Mouse (Mus musculus) CD8-positive naive resting alpha-beta T cell, adult 2 months (primary cell): ENCODE results near the gene Prr5l.

Experiments
- DNase-seq, 2 experiments: peaks; one replicate each; pipeline ENCODE4 v3.0.0; 2022; ENCODE audit warnings: low read depth in 2 of 2, low spot score in 2 of 2

Prr5l gene

GRCm38 (mm10) chr2:101881471-101882162, 1.2 kb downstream of the Prr5l start:
- DNase-seq = no peak

- peak in 1 of 2 experiments; percentile 15 for DNase-seq
These were observed 11.6 kb downstream of the Prr5l start for GRCm38 (mm10) chr2:101871179-101871578.

GRCm38 (mm10) chr2:101868683-101869082, 14.1 kb downstream of the Prr5l start:
- DNase-seq = no peak

- DNase-seq = no peak
These were observed 20.4 kb downstream of the Prr5l start for GRCm38 (mm10) chr2:101862219-101863123.

- no peak for DNase-seq
These were observed 21.8 kb downstream of the Prr5l start for GRCm38 (mm10) chr2:101860920-101861485.

- DNase-seq = no peak
These were observed 26.7 kb downstream of the Prr5l start for GRCm38 (mm10) chr2:101856174-101856573.

GRCm38 (mm10) chr2:101854792-101855191, 28.0 kb downstream of the Prr5l start:
- no peak for DNase-seq

- no peak for DNase-seq
These were observed 40.1 kb downstream of the Prr5l start for GRCm38 (mm10) chr2:101842756-101843155.

- no peak for DNase-seq
These were observed 47.9 kb downstream of the Prr5l start for GRCm38 (mm10) chr2:101834816-101835523.

GRCm38 (mm10) chr2:101832361-101832760, 50.5 kb downstream of the Prr5l start:
- DNase-seq = no peak

- DNase-seq = no peak
These were observed 51.0 kb downstream of the Prr5l start for GRCm38 (mm10) chr2:101831851-101832250.

- no peak for DNase-seq
These were observed 52.5 kb downstream of the Prr5l start for GRCm38 (mm10) chr2:101830186-101830915.

GRCm38 (mm10) chr2:101829013-101829412, 53.8 kb downstream of the Prr5l start:
- DNase-seq = no peak

GRCm38 (mm10) chr2:101828057-101828643, 54.7 kb downstream of the Prr5l start:
- DNase-seq = peak in 1 of 2 experiments; percentile 19

- no peak for DNase-seq
These were observed 55.2 kb downstream of the Prr5l start for GRCm38 (mm10) chr2:101827626-101828025.

- no peak for DNase-seq
These were observed 55.8 kb downstream of the Prr5l start for GRCm38 (mm10) chr2:101826950-101827600.

- DNase-seq = no peak
These were observed 56.6 kb downstream of the Prr5l start for GRCm38 (mm10) chr2:101826186-101826707.

- DNase-seq = no peak
These were observed 57.4 kb downstream of the Prr5l start for GRCm38 (mm10) chr2:101825226-101826120.
